Comparison of ENCODE assay signal across 23 mouse cellular contexts in genomic region chrX:74388153-74388552, GRCm38 (mm10). TPM values are rescaled to one million over a fixed set of nuclear protein-coding genes. Genes with fewer than 3 reads are reported as not detected.
DNase-seq lines count a peak whose midpoint lies in the region; ATAC-seq and TF ChIP-seq lines count a peak whose summit lies in the region.
"Had no signal": no experiment of that assay in that cellular context is flagged by ENCODE, and none has a peak within 500 bp of the region (broad histone marks: within the 10 kb centered on the region; RNA-seq: fewer than 3 reads in every experiment).

No protein-coding gene starts in this region.

- TF ChIP-seq EP300 in MEL (IDR thresholded peaks at IDR 0.05; ENCODE audit: low read depth in 1 of 2, low read length in 2 of 2): peak in 1 of 2 experiments; percentile 21; a peak in 1 of 4 replicates
- TF ChIP-seq EP300 in liver, embryonic 14.5 days (IDR thresholded peaks at IDR 0.05; ENCODE audit: low read depth): peak; percentile 70

- TF ChIP-seq CTCF in MEL (IDR thresholded peaks at IDR 0.05 in 2 of 3, conservative IDR thresholded peaks at IDR 0.05 in 1 of 3; ENCODE audit: control insufficient read depth in 1 of 3, insufficient read depth in 1 of 3, low read depth in 2 of 3, low read length in 3 of 3, poor library complexity in 1 of 3, severe bottlenecking in 1 of 3): no peak
- TF ChIP-seq CTCF in liver, embryonic 14.5 days (IDR thresholded peaks at IDR 0.05; ENCODE audit: low read depth): no peak
- TF ChIP-seq CTCF in gastrocnemius, adult 2 months (IDR thresholded peaks at IDR 0.05): no peak

- intact Hi-C loops in gastrocnemius, adult 2 months (cut with DNase I): no loop called here

- no peak overlapping the region for H3K27ac ChIP-seq in MEL (ENCODE audit: control insufficient read depth, low read depth, low read length)
- H3K27ac ChIP-seq in liver, embryonic 14.5 days: peak overlapping the region; percentile 46
- H3K27ac ChIP-seq in hindbrain, embryonic 12.5 days: no peak overlapping the region
- H3K27ac ChIP-seq in gastrocnemius, adult 2 months: no peak overlapping the region
- H3K27ac ChIP-seq: embryonic facial prominence, embryonic 15.5 days; forebrain, embryonic 10.5 days; heart, embryonic 10.5 days; heart, embryonic 15.5 days; hindbrain, embryonic 10.5 days; hindbrain, embryonic 15.5 days had no signal

- DNase-seq in MEL (ENCODE audit: low read depth, low spot score): peak; percentile 39
- DNase-seq in MEL-GATA-1-ER (ENCODE audit: extremely low read depth, low read depth): peak; percentile 59
- DNase-seq in liver, embryonic 14.5 days (ENCODE audit: low read depth in 3 of 3, low spot score in 3 of 3): peak in 1 of 3 experiments; percentile 31
- DNase-seq in cerebellum, adult 9-10 months: no peak
- DNase-seq in gastrocnemius, adult 2 months: no peak
- DNase-seq: adrenal gland, postnatal 14 days; cerebellum, adult 2 months; cerebellum, postnatal 14 days; embryo, embryonic 11 days; gastrocnemius, postnatal 10 days; heart, adult 18-20 months had no signal

- no peaks in the 10 kb centered on the region; the same call in 1 of the 2 replicates for H3K79me2 ChIP-seq in MEL (ENCODE audit: control insufficient read depth, insufficient read depth, low read length, poor library complexity)

- peak; percentile 25; the same call in 1 of the 2 replicates for ATAC-seq in liver, embryonic 14.5 days (ENCODE audit: insufficient read depth)
- peak; percentile 40 for ATAC-seq in megakaryocyte progenitor cell, adult 5-6 weeks (replicated peaks; ENCODE audit: poor library complexity)
- no peak for ATAC-seq in hindbrain, embryonic 12.5 days (ENCODE audit: low FRiP score)
- ATAC-seq: activated CD4-positive, CD25-positive, alpha-beta regulatory T cell, adult 4 months; forebrain, embryonic 14.5 days; Patski had no signal

- H3K4me3 ChIP-seq in MEL (ENCODE audit: control insufficient read depth in 1 of 2, insufficient read depth in 1 of 2, low read depth in 2 of 2, low read length in 2 of 2): no peak overlapping the region
- no peak overlapping the region for H3K4me3 ChIP-seq in liver, embryonic 14.5 days (ENCODE audit: insufficient read depth in 1 of 2, low read depth in 2 of 2, low read length in 2 of 2)
- H3K4me3 ChIP-seq in hindbrain, embryonic 12.5 days: no peak overlapping the region
- H3K4me3 ChIP-seq in gastrocnemius, adult 2 months: no peak overlapping the region
- H3K4me3 ChIP-seq: embryonic facial prominence, embryonic 15.5 days; erythroblast, embryonic 14.5 days; forebrain, embryonic 10.5 days; heart, embryonic 10.5 days; heart, embryonic 15.5 days; hindbrain, embryonic 10.5 days; hindbrain, embryonic 15.5 days had no signal

- H3K36me3 ChIP-seq in MEL (ENCODE audit: control insufficient read depth in 1 of 2, insufficient read depth in 2 of 2, low read length in 2 of 2): peaks cover 0 to 7% of the 10 kb centered on the region in 2 experiments; a peak in 2 of 4 replicates
- H3K36me3 ChIP-seq in liver, embryonic 14.5 days (replicated peaks; ENCODE audit: control insufficient read depth, insufficient read depth, low read depth): no peaks in the 10 kb centered on the region
- 0 out of 2 replicates have a peak, but pooled peaks cover 2% of the 10 kb centered on the region for H3K36me3 ChIP-seq in hindbrain, embryonic 12.5 days
- H3K36me3 ChIP-seq: embryonic facial prominence, embryonic 15.5 days; heart, embryonic 15.5 days; hindbrain, embryonic 15.5 days had no signal

- no peaks in the 10 kb centered on the region for H3K27me3 ChIP-seq in MEL (ENCODE audit: control insufficient read depth in 1 of 2, insufficient read depth in 2 of 2, low read length in 2 of 2)
- no peaks in the 10 kb centered on the region for H3K27me3 ChIP-seq in liver, embryonic 14.5 days (ENCODE audit: control insufficient read depth, insufficient read depth, low read length)
- no peaks in the 10 kb centered on the region for H3K27me3 ChIP-seq in hindbrain, embryonic 12.5 days
- H3K27me3 ChIP-seq: embryonic facial prominence, embryonic 15.5 days; heart, embryonic 15.5 days; hindbrain, embryonic 15.5 days had no signal

- no peaks in the 10 kb centered on the region for H3K9me3 ChIP-seq in MEL (replicated peaks; ENCODE audit: insufficient read depth, low read length)
- H3K9me3 ChIP-seq in liver, embryonic 14.5 days (ENCODE audit: control insufficient read depth, low read length): no peaks in the 10 kb centered on the region
- H3K9me3 ChIP-seq in hindbrain, embryonic 12.5 days (replicated peaks): no peaks in the 10 kb centered on the region
- H3K9me3 ChIP-seq: embryonic facial prominence, embryonic 15.5 days; forebrain, embryonic 10.5 days; heart, embryonic 10.5 days; heart, embryonic 15.5 days; hindbrain, embryonic 10.5 days; hindbrain, embryonic 15.5 days had no signal

- H3K4me2 ChIP-seq in liver, embryonic 14.5 days (ENCODE audit: low read depth): no peak overlapping the region
- H3K4me2 ChIP-seq in hindbrain, embryonic 12.5 days (replicated peaks): no peak overlapping the region
- H3K4me2 ChIP-seq: embryonic facial prominence, embryonic 15.5 days; heart, embryonic 15.5 days; hindbrain, embryonic 15.5 days had no signal

- no peak for TF ChIP-seq POLR2A in MEL (IDR thresholded peaks at IDR 0.05; ENCODE audit: control insufficient read depth in 1 of 2, insufficient read depth in 1 of 2, low read depth in 1 of 2, low read length in 2 of 2, poor library complexity in 1 of 2)

- H3K4me1 ChIP-seq in MEL (ENCODE audit: control insufficient read depth in 1 of 2, insufficient read depth in 2 of 2, low read length in 2 of 2): peaks cover 0 to 5% of the 10 kb centered on the region in 2 experiments; a peak in 1 of 4 replicates
- H3K4me1 ChIP-seq in liver, embryonic 14.5 days (replicated peaks; ENCODE audit: control insufficient read depth in 2 of 2, insufficient read depth in 2 of 2, low read length in 1 of 2): peaks cover 15 to 33% of the 10 kb centered on the region in 2 experiments; a peak in 3 of 4 replicates
- H3K4me1 ChIP-seq in hindbrain, embryonic 12.5 days: peaks cover 4% of the 10 kb centered on the region; the same call in 1 of the 2 replicates
- H3K4me1 ChIP-seq: forebrain, embryonic 10.5 days; heart, embryonic 10.5 days; hindbrain, embryonic 10.5 days had no signal

- no peak overlapping the region for H3K9ac ChIP-seq in MEL (ENCODE audit: control insufficient read depth, low read depth, low read length, poor library complexity, severe bottlenecking)
- no peak overlapping the region for H3K9ac ChIP-seq in liver, embryonic 14.5 days (replicated peaks)
- H3K9ac ChIP-seq in hindbrain, embryonic 12.5 days: no peak overlapping the region
- H3K9ac ChIP-seq: embryonic facial prominence, embryonic 15.5 days; heart, embryonic 15.5 days; hindbrain, embryonic 15.5 days had no signal

- TF ChIP-seq RAD21 in MEL (IDR thresholded peaks at IDR 0.05; ENCODE audit: low read depth, low read length): no peak

RNA-seq across cellular contexts. Expression of gene Fam3a, which starts 4.9 kb away (rescaled TPM):
- total RNA-seq in MEL (2012; rRNA removed): 4.8 and 6.4 TPM in 2 replicates
- polyA plus RNA-seq in MEL (2012; ENCODE audit: insufficient read depth in 1 of 2, insufficient read length in 2 of 2, low read depth in 1 of 2, low replicate concordance in 2 of 2, missing spikeins in 1 of 2): 10 to 100 TPM in 1 of 2 experiments, not detected in 1; 14.6 TPM
- polyA plus RNA-seq in liver, embryonic 14.5 days (2012; rRNA removed): 7.5 and 7.8 TPM in 2 replicates
- polyA plus RNA-seq in liver, embryonic 14.5 days (2014; fragmentation: Nextera tagmentation; extraction: Ambion mirVana): 7.1 and 7.5 TPM in 2 replicates
- 14.0 and 14.5 TPM in 2 replicates for total RNA-seq in megakaryocyte progenitor cell, adult 5-6 weeks (2015)
- total RNA-seq in megakaryocyte progenitor cell, adult 5-6 weeks (2017): 10.0 and 22.1 TPM in 2 replicates
- polyA plus RNA-seq in hindbrain, embryonic 12.5 days (2016; fragmentation: Nextera tagmentation; extraction: Ambion mirVana): 32.1 and 33.7 TPM in 2 replicates
- 10 to 100 TPM; 13.2 to 13.6 TPM for total RNA-seq in gastrocnemius, adult 2 months (2021)

RNA-seq across cellular contexts. Expression of gene Ikbkg, which starts 4.9 kb away (rescaled TPM):
- total RNA-seq in MEL (2012; rRNA removed): 26.6 and 29.1 TPM in 2 replicates
- polyA plus RNA-seq in MEL (2012; ENCODE audit: insufficient read depth in 1 of 2, insufficient read length in 2 of 2, low read depth in 1 of 2, low replicate concordance in 2 of 2, missing spikeins in 1 of 2): 10 to 100 TPM in 1 of 2 experiments, not detected in 1; 21.7 TPM
- 6.9 and 13.2 TPM in 2 replicates for polyA plus RNA-seq in liver, embryonic 14.5 days (2012; rRNA removed)
- polyA plus RNA-seq in liver, embryonic 14.5 days (2014; fragmentation: Nextera tagmentation; extraction: Ambion mirVana): 18.5 and 23.0 TPM in 2 replicates
- 9.8 and 12.5 TPM in 2 replicates for total RNA-seq in megakaryocyte progenitor cell, adult 5-6 weeks (2015)
- total RNA-seq in megakaryocyte progenitor cell, adult 5-6 weeks (2017): 22.8 and 53.0 TPM in 2 replicates
- polyA plus RNA-seq in hindbrain, embryonic 12.5 days (2016; fragmentation: Nextera tagmentation; extraction: Ambion mirVana): 24.2 and 27.7 TPM in 2 replicates
- total RNA-seq in gastrocnemius, adult 2 months (2021): 10 to 100 TPM; 21.2 to 26.8 TPM

RNA-seq across cellular contexts. Expression of gene Slc10a3, which starts 15.0 kb away (rescaled TPM):
- total RNA-seq in MEL (2012; rRNA removed): 13.7 and 19.4 TPM in 2 replicates
- 10 to 100 TPM in 1 of 2 experiments, not detected in 1; 16.0 TPM for polyA plus RNA-seq in MEL (2012; ENCODE audit: insufficient read depth in 1 of 2, insufficient read length in 2 of 2, low read depth in 1 of 2, low replicate concordance in 2 of 2, missing spikeins in 1 of 2)
- 4.5 and 5.1 TPM in 2 replicates for polyA plus RNA-seq in liver, embryonic 14.5 days (2012; rRNA removed)
- 6.5 and 6.9 TPM in 2 replicates for polyA plus RNA-seq in liver, embryonic 14.5 days (2014; fragmentation: Nextera tagmentation; extraction: Ambion mirVana)
- 31.1 and 39.3 TPM in 2 replicates for total RNA-seq in megakaryocyte progenitor cell, adult 5-6 weeks (2015)
- 12.8 and 13.9 TPM in 2 replicates for total RNA-seq in megakaryocyte progenitor cell, adult 5-6 weeks (2017)
- polyA plus RNA-seq in hindbrain, embryonic 12.5 days (2016; fragmentation: Nextera tagmentation; extraction: Ambion mirVana): 10.1 and 10.5 TPM in 2 replicates
- 1 to 10 TPM; 2.5 TPM for total RNA-seq in gastrocnemius, adult 2 months (2021)

RNA-seq across cellular contexts. Expression of gene Ubl4a, which starts 15.1 kb away (rescaled TPM):
- 23.4 and 24.0 TPM in 2 replicates for total RNA-seq in MEL (2012; rRNA removed)
- polyA plus RNA-seq in MEL (2012; ENCODE audit: insufficient read depth in 1 of 2, insufficient read length in 2 of 2, low read depth in 1 of 2, low replicate concordance in 2 of 2, missing spikeins in 1 of 2): 10 to 100 TPM in 1 of 2 experiments, not detected in 1; 82.4 TPM
- polyA plus RNA-seq in liver, embryonic 14.5 days (2012; rRNA removed): 19.2 and 19.7 TPM in 2 replicates
- polyA plus RNA-seq in liver, embryonic 14.5 days (2014; fragmentation: Nextera tagmentation; extraction: Ambion mirVana): 45.5 and 49.1 TPM in 2 replicates
- total RNA-seq in megakaryocyte progenitor cell, adult 5-6 weeks (2015): 35.6 and 39.9 TPM in 2 replicates
- 11.9 and 21.2 TPM in 2 replicates for total RNA-seq in megakaryocyte progenitor cell, adult 5-6 weeks (2017)
- 56.7 and 63.1 TPM in 2 replicates for polyA plus RNA-seq in hindbrain, embryonic 12.5 days (2016; fragmentation: Nextera tagmentation; extraction: Ambion mirVana)
- total RNA-seq in gastrocnemius, adult 2 months (2021): 10 to 100 TPM; 55.6 to 63.7 TPM

RNA-seq across cellular contexts. Expression of gene Lage3, which starts 34.7 kb away (rescaled TPM):
- 52.7 and 61.7 TPM in 2 replicates for total RNA-seq in MEL (2012; rRNA removed)
- polyA plus RNA-seq in MEL (2012; ENCODE audit: insufficient read depth in 1 of 2, insufficient read length in 2 of 2, low read depth in 1 of 2, low replicate concordance in 2 of 2, missing spikeins in 1 of 2): 10 to 100 TPM in 1 of 2 experiments, not detected in 1; 88.1 TPM
- 51.9 and 55.2 TPM in 2 replicates for polyA plus RNA-seq in liver, embryonic 14.5 days (2012; rRNA removed)
- polyA plus RNA-seq in liver, embryonic 14.5 days (2014; fragmentation: Nextera tagmentation; extraction: Ambion mirVana): 56.1 and 57.5 TPM in 2 replicates
- total RNA-seq in megakaryocyte progenitor cell, adult 5-6 weeks (2015): 88.3 and 93.1 TPM in 2 replicates
- total RNA-seq in megakaryocyte progenitor cell, adult 5-6 weeks (2017): 22.6 and 28.1 TPM in 2 replicates
- polyA plus RNA-seq in hindbrain, embryonic 12.5 days (2016; fragmentation: Nextera tagmentation; extraction: Ambion mirVana): 90.1 and 94.4 TPM in 2 replicates
- total RNA-seq in gastrocnemius, adult 2 months (2021): 10 to 100 TPM; 33.9 to 37.1 TPM

Comparison
In these comparisons a context has a peak if more than half of its experiments do, and no peak if none do; other contexts are left out.
1. DNase-seq: peak in MEL (single experiment) and MEL-GATA-1-ER (single experiment); none in cerebellum, adult 9-10 months (single experiment) and gastrocnemius, adult 2 months (single experiment).